Mouse (Mus musculus) left cerebral cortex, postnatal 25 days (tissue): ENCODE measurements around the gene Gm17079. TPM values are rescaled to one million over a fixed set of nuclear protein-coding genes. Genes with fewer than 3 reads are reported as not detected.
"Not testable (repeated sequence)": the region's sequence is repeated elsewhere in the genome, so short reads cannot be mapped to it uniquely, and the experiment has no call there.

Experiments used
- DNase-seq, 2 experiments: peaks; one replicate each; pipeline ENCODE4 v3.0.0; 2022; ENCODE audit warnings: low spot score in 2 of 2, mixed read lengths in 1 of 2
- intact Hi-C: fragments of 180-260 bp; cut with DNase I; formaldehyde crosslinking; loops from one replicate; pipeline ENCODE4 v1.15.1; 2025
- total RNA-seq, 2 experiments: library from RNA; stranded (reverse); gene quantifications; 2 replicates each; pipeline ENCODE4 v1.2.3; 2021

Gene Gm17079
- total RNA-seq, result not detected

GRCm38 (mm10) chr14:51695368-51695767, at the start of gene Gm17079:
TSS of gene Gm17079 (minus strand) at chr14:51695468.
- intact Hi-C loops, DNase-seq: not testable (repeated sequence)

GRCm38 (mm10) chr14:51740347-51741170, 45.3 kb upstream of the Gm17079 start:
- DNase-seq, result no peak
- intact Hi-C loops, result no loop called here

- no peak for DNase-seq
- intact Hi-C loops, result no loop called here
These were observed 44.1 kb upstream of the Gm17079 start for GRCm38 (mm10) chr14:51739150-51739993.

- intact Hi-C loops, result no loop called here
- peak; percentile 20 to 62 for DNase-seq
These were observed 43.3 kb upstream of the Gm17079 start for GRCm38 (mm10) chr14:51738411-51739149.

- DNase-seq, result no peak
- intact Hi-C loops, result no loop called here
These were observed 42.7 kb upstream of the Gm17079 start for GRCm38 (mm10) chr14:51737967-51738366.

- DNase-seq, result no peak
- intact Hi-C loops, result no loop called here
These were observed 21.8 kb upstream of the Gm17079 start, which contains the start of gene Gm5800 for GRCm38 (mm10) chr14:51717083-51717482. TSS of gene Gm5800 (minus strand) at chr14:51717183.

GRCm38 (mm10) chr14:51677269-51677668, 18.0 kb downstream of the Gm17079 start:
- intact Hi-C loops, result no loop called here
- no peak for DNase-seq

Other genes with a start within 250 kb of the Gm17079 start
- gene Vmn2r89, start 243.6 kb downstream of the Gm17079 start, total RNA-seq, result not detected
- not detected for gene Gm5622, start 142.7 kb downstream of the Gm17079 start, total RNA-seq
- not detected for gene Gm17175, start 121.4 kb downstream of the Gm17079 start, total RNA-seq
- not detected for gene Gm17174, start 103.3 kb downstream of the Gm17079 start, total RNA-seq
- gene Gm17078, start 84.2 kb downstream of the Gm17079 start, total RNA-seq, result not detected
- not detected for gene Gm4181, start 59.8 kb downstream of the Gm17079 start, total RNA-seq
- not detected for gene Gm5800, start 21.7 kb upstream of the Gm17079 start, total RNA-seq
- not detected for gene Ang4, start 78.1 kb upstream of the Gm17079 start, total RNA-seq
- gene AY358078, start 104.6 kb upstream of the Gm17079 start, total RNA-seq, result not detected
- gene Ear6, start 158.2 kb upstream of the Gm17079 start, total RNA-seq, result not detected
- gene Mettl17, start 189.4 kb upstream of the Gm17079 start, total RNA-seq, result 10 to 100 TPM; 26.0 to 33.8 TPM
- gene Slc39a2, start 197.4 kb upstream of the Gm17079 start, total RNA-seq, result 1 to 10 TPM; 4.8 to 6.6 TPM
- 100 to 1,000 TPM; 694 to 748 TPM for gene Ndrg2, start 218.7 kb upstream of the Gm17079 start, total RNA-seq
- not detected for gene Tppp2, start 223.0 kb upstream of the Gm17079 start, total RNA-seq
- gene Rnase13, start 227.3 kb upstream of the Gm17079 start, total RNA-seq, result under 1 TPM in 1 of 2 experiments, not detected in 1; 0.32 TPM